Mouse (Mus musculus) 3T3-L1 (cell line): ENCODE measurements at regions not wholly inside any gene's neighbourhood (a gene's known extent, or its start where the extent isn't known, plus 50 kb on each side); places are given as distances from the start of the nearest gene placed in this dataset.

Experiments
- DNase-seq: peaks from one replicate; pipeline ENCODE4 v3.0.0-alpha.2; 2015; ENCODE audit warnings: low read depth, low spot score

GRCm38 (mm10) chr15:67467404-67468345 lies 967.0 kb upstream of the Lrrc6 start:
- peak; percentile 57 for DNase-seq

- DNase-seq: no peak
Measured at GRCm38 (mm10) chr15:67462863-67463262, 962.2 kb upstream of the Lrrc6 start.

- peak; percentile 56 for DNase-seq
Measured at GRCm38 (mm10) chr15:67460384-67460783, 959.7 kb upstream of the Lrrc6 start.

- DNase-seq: peak; percentile 80
Measured at GRCm38 (mm10) chr15:67434284-67434683, 933.6 kb upstream of the Lrrc6 start.

- DNase-seq: no peak
Measured at GRCm38 (mm10) chr15:67423922-67424321, 923.2 kb upstream of the Lrrc6 start.

- no peak for DNase-seq
Measured at GRCm38 (mm10) chr15:67422277-67422953, 921.7 kb upstream of the Lrrc6 start.

- no peak for DNase-seq
Measured at GRCm38 (mm10) chr15:67420776-67421175, 920.1 kb upstream of the Lrrc6 start.

GRCm38 (mm10) chr15:67419733-67420132 lies 919.0 kb upstream of the Lrrc6 start:
- no peak for DNase-seq

- no peak for DNase-seq
Measured at GRCm38 (mm10) chr15:67417742-67418163, 917.0 kb upstream of the Lrrc6 start.

GRCm38 (mm10) chr15:67415840-67416239 lies 915.1 kb upstream of the Lrrc6 start:
- DNase-seq: no peak

GRCm38 (mm10) chr15:67414371-67414930 lies 913.7 kb upstream of the Lrrc6 start:
- DNase-seq: no peak

GRCm38 (mm10) chr15:67413581-67413980 lies 912.9 kb upstream of the Lrrc6 start:
- DNase-seq: peak; percentile 43

- no peak for DNase-seq
Measured at GRCm38 (mm10) chr15:67412394-67412793, 911.7 kb upstream of the Lrrc6 start.

GRCm38 (mm10) chr15:67411657-67412056 lies 910.9 kb upstream of the Lrrc6 start:
- DNase-seq: no peak

GRCm38 (mm10) chr15:67410012-67410411 lies 909.3 kb upstream of the Lrrc6 start:
- no peak for DNase-seq

GRCm38 (mm10) chr15:67408871-67409559 lies 908.3 kb upstream of the Lrrc6 start:
- no peak for DNase-seq

GRCm38 (mm10) chr15:67407244-67407643 lies 906.5 kb upstream of the Lrrc6 start:
- no peak for DNase-seq

GRCm38 (mm10) chr15:67405523-67405922 lies 904.8 kb upstream of the Lrrc6 start:
- peak; percentile 66 for DNase-seq

- peak; percentile 28 for DNase-seq
Measured at GRCm38 (mm10) chr15:67405011-67405410, 904.3 kb upstream of the Lrrc6 start.

- no peak for DNase-seq
Measured at GRCm38 (mm10) chr15:67402310-67402709, 901.6 kb upstream of the Lrrc6 start.

GRCm38 (mm10) chr15:67397269-67397668 lies 896.6 kb upstream of the Lrrc6 start:
- no peak for DNase-seq

- no peak for DNase-seq
Measured at GRCm38 (mm10) chr15:67395114-67395513, 894.4 kb upstream of the Lrrc6 start.
